Mouse (Mus musculus) cerebellum, adult 2 months (tissue): ENCODE data around the gene Snrnp25.

ENCODE experiments used
- CTCF ChIP-seq: fragments of 200-500 bp; IDR thresholded peaks from 2 replicates; pipeline ENCODE4 v1.5.1; 2011; ENCODE audit warnings: low read depth, mild to moderate bottlenecking, control low read depth, low read length, moderate library complexity, borderline replicate concordance; ENCODE audit not compliant: insufficient read depth
- POLR2A ChIP-seq: fragments of 200-500 bp; IDR thresholded peaks from 2 replicates; pipeline ENCODE4 v1.6.1; 2011; ENCODE audit warnings: low read length, control low read depth, borderline replicate concordance; ENCODE audit not compliant: insufficient read depth

DNA sequence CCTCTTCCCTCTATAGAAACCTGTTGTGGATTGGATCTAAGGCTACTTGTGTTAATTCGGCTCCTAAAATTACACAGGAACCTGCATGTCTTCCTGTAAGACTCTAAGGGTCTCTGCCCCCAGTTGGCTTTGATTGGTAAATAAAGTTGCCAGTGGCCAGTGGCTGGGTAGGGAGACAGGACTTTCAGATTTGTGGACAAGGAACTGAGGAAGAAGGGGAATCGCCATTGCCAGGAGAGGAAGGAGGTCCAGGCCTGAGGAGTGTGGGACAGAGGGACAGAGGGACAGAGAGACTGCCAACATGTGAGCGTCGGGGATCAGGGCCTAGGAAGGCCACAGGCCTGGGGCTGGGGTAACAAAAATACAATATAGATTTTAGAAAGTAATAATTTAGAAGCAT, 24.0 kb upstream of the Snrnp25 start:
- TF ChIP-seq CTCF (no peak), POLR2A (no peak)
